Mouse (Mus musculus) right cerebral cortex, postnatal 36 days (tissue): ENCODE measurements around the gene Yeats2.

Experiments
- DNase-seq, 2 experiments: peaks; one replicate each; pipeline ENCODE4 v3.0.0; 2022; ENCODE audit warnings: low spot score in 2 of 2, mixed read lengths in 1 of 2

Yeats2 gene

GRCm38 (mm10) chr16:20280238-20280637 lies 139.4 kb downstream of the Yeats2 start:
- no peak for DNase-seq
